Mouse (Mus musculus): ENCODE data around the gene Mpzl2.

Gene Mpzl2

DNA sequence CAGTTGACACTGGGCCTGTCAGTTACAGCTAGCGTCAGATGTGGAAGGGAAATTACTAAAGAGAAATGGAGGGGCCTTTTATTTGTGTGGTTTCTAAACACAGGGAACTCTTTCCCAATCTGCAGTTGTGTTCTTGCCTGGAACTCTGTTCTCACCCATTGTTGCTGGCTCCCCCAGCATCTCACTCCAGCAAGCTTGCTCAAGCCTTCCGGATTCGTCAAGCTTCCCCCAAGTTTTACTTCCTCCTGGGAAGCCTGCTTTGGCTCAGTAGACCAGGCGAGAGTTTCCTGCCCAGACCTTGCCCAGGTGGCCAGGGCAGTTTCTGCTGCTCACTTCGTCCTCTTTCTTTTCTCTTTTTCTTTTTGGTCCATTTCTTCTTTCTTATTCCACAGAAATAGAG lies 45.0 kb downstream of the Mpzl2 start:
- no peak for DNase-seq (ENCODE audit: extremely low read depth, low read depth)

DNA sequence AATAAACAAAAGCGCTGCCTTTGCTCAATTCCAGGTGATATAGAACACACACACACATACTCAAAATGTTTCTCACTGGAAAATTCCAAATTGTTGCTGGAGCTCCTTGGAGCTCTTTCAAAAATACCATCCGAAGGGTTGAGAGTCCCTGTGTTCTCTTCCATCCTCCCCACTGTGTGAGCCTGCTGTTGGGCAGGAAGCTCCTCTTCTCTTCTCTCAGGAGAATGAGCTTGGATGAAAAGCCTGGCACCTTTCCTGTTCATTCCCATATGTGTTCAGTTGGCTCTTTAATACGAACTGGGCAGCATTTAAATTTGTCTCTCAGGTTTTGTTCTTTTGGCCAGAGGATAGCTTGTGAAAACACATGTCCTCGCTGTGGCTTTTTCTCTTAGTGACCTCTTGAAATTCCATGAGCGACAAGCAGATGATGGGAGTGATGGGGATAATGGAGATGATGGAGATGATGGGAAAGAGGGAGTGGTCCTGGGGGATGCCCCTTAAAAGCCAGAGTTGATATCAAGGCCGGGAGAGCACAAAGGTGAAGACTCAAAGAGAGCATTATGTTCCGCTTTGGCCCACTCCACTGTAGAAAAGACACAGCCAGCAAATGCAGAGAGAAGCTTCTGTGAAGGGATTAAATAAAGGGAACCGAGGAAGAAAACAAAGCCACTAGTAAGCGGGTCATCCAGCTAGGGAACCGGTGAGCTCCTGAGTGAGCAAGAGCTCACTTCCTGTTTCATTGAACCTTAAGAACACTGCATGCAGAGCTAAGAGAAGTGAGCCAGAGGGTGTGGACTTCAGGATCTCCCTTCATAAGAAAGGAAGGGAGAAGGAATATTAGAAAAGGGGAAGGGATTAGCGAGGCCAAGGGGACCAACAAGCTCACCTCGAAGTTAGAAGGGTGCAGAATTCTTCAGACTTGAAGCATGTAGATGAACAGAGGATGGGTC lies 46.4 kb downstream of the Mpzl2 start:
- DNase-seq (ENCODE audit: extremely low read depth, low read depth): no peak

DNA sequence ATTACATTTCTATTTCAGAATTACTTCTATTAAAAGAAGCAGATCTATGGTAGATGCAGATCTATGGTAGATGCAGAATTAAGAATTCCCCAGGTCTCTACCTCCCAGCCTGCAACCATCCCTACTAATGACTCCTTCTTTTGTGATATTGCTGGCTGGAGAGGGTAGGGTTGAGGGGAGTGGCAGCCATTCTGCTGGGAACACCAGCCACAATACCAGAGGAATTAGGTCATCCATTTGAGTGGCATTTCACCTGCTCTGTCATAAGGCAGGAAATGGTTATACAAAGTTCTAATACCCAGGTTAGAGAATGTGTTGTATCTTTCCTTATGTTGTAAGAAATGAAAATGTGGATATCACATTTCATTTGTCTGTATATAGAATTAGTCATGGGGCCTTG lies 48.4 kb downstream of the Mpzl2 start:
- no peak for DNase-seq (ENCODE audit: extremely low read depth, low read depth)

DNA sequence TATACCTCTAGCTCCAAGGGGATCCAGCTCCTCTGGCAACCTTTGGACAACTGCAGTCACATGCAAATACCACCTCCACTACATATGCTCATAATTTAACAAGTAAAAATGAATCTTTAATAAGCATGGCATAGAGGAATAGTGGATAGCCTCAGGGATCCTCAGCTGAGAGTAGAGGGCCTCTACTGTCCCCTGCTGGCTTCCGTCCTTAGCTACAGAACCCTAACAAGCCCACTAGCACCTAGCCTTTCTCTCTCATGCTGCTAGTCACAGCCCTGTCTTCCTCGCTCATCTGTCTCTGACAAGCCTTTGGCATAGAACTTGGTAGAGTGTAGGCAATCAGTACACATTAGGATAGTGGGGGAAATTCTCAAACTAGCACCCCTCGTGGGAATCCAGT lies 51.2 kb downstream of the Mpzl2 start:
- DNase-seq (ENCODE audit: extremely low read depth, low read depth): no peak

DNA sequence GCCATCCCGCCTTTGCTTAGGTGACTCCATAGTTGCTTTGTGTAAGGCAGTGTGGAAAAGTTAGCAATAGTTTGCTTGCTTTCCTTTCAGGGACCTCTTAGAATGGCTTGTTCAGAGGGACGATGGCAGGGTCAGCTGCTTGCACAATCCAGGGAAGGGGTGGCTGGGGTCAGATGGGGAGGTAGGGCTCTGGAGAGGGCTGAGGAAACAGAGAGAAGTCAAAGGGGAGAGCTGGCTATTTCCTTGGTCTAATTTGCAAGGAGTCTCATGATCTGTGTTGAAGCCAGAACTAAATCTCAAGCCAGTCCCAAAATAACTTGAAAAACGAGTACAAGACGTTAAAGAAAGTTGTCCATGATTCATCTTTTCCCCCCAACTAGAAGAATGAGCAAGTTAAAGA lies 53.0 kb downstream of the Mpzl2 start:
- DNase-seq (ENCODE audit: extremely low read depth, low read depth): no peak

DNA sequence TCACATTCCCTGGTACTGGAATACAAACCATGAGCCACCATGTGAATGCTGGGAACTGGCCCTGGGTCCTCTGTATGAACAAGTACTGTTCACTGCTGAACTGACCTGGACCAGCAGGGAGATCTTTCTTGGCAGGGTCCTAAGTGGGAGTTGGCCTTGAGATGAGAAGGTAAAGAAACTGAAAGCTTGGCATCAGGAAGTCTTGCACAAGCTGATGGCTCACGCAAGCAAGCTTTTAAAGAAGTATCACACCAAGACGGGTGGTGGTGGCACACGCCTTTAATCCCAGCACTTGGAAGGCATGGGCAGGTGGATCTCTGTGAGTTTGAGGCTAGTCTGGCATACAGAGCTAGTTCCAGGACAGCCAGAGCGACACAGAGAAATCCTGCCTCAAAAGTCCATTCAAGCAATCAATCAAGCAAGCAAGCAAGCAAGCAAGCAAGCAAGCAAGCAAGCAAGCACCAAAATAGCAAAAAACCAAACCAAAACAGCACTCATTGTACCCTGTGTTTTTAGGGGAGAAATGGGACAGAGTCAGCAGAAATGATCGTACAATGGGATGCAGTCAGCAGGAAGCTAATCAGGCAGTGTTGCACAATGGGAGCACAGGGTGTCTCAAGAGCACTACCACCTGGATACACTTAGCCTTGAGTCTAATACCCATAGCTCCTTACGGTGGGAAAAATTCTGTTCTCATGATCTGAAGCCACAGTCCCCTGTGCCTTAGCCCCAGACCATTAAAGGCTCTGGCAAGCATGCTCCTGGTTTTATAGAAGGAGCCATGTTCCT lies 55.7 kb downstream of the Mpzl2 start:
- no peak for DNase-seq (ENCODE audit: extremely low read depth, low read depth)

DNA sequence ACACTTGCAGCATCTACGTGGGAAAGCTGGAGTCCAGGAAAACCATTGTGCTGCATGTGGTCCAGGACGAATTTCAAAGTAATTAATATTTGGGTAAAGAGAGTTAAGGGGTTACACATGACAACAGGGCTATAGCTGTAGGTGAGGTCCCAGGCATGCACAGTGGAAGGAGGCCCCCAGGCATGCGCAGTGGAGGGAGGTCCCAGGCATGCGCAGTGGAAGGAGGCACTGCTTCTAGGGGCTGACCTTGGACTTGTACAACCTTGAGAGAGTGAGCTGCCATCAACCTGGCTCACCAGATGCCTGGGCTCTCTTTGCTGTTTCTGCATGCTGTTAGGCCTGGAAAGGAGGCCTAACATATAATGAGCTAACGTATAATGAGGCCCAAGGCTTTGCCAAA lies 58.3 kb downstream of the Mpzl2 start:
- DNase-seq (ENCODE audit: extremely low read depth, low read depth): no peak

DNA sequence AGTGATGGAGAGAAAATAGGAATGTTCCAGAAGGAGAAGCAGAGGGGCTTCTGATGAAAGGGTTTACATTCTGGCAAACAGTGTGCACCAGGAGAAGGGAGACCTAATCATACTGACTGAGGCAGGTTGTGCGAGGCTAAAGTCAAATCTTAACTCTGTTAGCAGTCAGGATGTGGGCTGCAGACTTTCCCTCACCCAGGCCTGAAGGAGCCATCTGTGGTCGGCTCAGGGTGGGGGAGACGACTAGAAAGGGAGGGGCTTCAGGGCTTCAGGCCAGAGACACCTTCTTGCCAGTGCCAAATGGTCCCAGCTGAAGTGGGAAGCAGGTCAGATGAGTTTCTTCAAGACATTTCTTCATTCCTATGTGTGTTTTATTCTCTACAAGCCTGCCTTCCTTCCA lies 58.8 kb downstream of the Mpzl2 start:
- no peak for DNase-seq (ENCODE audit: extremely low read depth, low read depth)

DNA sequence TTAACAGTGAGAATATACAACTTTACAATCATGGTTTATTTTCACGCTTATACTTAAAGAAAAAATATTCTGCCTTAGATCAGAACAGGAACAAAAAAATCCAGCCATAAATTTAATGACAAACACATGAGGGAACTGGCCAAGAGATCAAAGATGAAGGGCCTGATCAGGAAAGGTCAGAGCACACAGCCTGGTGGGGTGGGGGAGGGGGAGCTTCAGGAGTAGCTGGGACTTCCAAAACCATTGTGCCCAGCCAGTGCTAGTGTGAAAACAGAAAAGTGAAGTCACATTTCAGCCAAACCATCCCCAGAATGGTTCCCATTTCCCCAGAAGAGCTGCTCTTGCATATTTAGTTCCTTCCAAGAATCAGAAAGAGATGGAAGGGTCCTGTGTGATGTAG lies 62.9 kb downstream of the Mpzl2 start:
- DNase-seq (ENCODE audit: extremely low read depth, low read depth): no peak

DNA sequence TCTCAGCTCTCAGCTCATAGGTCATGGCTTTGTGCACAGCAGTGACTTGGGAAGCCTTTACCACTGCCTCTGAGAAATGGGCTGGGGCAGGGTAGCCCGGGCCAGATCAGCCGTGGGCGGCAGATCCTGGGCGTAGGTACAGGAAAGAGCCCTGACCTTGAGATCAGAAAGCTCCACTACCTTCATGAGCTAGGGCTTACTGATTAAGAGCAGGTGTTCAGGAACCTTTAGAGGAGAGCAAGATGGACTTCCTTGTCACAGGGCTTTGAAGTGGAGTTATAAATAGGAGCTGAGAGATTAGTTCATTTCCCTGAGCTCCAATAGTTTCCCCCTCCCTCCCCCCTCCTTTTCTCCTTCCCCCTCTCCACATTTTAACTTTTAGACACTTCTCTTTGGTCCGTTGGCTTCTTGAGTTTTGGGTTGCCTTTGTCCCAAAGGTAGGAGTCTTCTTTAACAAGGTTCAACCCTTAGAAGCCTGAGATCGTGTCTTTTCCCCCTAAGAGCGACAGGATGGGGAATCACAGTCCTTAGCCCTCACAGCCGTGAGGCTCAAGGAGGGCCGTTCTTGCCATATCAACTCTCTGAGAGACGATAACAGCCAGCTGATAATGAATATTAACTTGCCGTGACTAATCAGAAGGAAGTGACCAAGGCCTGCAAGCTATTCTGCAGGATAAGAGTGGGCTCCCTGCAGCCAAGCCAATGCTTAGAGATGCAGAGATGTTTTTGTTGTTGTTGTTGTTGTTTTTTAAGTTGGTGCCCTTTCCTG lies 63.8 kb downstream of the Mpzl2 start:
- no peak for DNase-seq (ENCODE audit: extremely low read depth, low read depth)
